ENCODE assay signal across 28 mouse cellular contexts in the genomic region with DNA sequence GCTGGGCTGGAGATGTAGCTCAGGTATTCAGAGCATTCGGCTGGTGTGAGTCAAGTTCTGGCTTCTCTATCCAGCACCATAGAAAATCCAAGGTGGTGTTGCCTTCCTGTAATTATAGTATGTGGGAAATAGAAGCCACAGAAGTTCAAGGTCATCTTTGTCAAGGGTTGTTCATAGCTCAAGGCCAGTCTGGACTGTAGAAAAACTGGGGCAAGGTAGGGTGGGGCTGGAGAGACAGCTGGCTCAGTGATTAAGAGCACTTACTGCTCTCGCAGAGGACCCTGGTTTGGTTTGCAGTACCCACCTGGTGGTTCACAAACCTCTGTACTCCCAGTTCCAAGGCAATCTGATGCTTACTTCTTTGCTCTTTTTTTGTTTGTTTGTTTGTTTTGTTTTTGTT.
"Had no signal": no experiment of that assay in that cellular context is flagged by ENCODE, and none has a peak within 500 bp of the region (broad histone marks: within the 10 kb centered on the region; RNA-seq: fewer than 3 reads in every experiment).

No protein-coding gene starts in this region.

- H3K9ac ChIP-seq: heart, embryonic 12.5 days; hindbrain, embryonic 12.5 days; hindbrain, embryonic 14.5 days; intestine, embryonic 15.5 days; limb, embryonic 12.5 days; liver, embryonic 13.5 days; liver, embryonic 15.5 days had no signal

- H3K4me3 ChIP-seq: gastrocnemius, adult 2 months; heart, embryonic 10.5 days; heart, embryonic 12.5 days; hindbrain, embryonic 10.5 days; hindbrain, embryonic 12.5 days; intestine, embryonic 15.5 days; layer of hippocampus, adult 2 months; limb, embryonic 10.5 days; limb, embryonic 12.5 days; liver, embryonic 13.5 days; liver, embryonic 15.5 days had no signal

- H3K36me3 ChIP-seq: heart, embryonic 10.5 days; heart, embryonic 12.5 days; hindbrain, embryonic 10.5 days; hindbrain, embryonic 12.5 days; intestine, embryonic 15.5 days; limb, embryonic 10.5 days; limb, embryonic 12.5 days; liver, embryonic 13.5 days; liver, embryonic 15.5 days had no signal

- ATAC-seq: hindbrain, embryonic 16.5 days; inflammation-experienced regulatory T-cells, adult 6 months; intestine, embryonic 15.5 days; intestine, postnatal 0 days had no signal

- DNase-seq: gastrocnemius, adult 2 months; gastrocnemius, postnatal 10 days; gastrocnemius, postnatal 25 days; heart, adult 18-20 months; heart, postnatal 10 days; heart, postnatal 4 days; kidney, adult 18-20 months; kidney, adult 8-10 months; kidney, postnatal 10 days; kidney, postnatal 25 days; kidney, postnatal 4 days; layer of hippocampus, postnatal 36 days; liver; liver, embryonic 13.5 days had no signal

- H3K4me2 ChIP-seq: heart, embryonic 12.5 days; hindbrain, embryonic 12.5 days; hindbrain, embryonic 14.5 days; intestine, embryonic 15.5 days; limb, embryonic 12.5 days; liver, embryonic 11.5 days; liver, embryonic 13.5 days; liver, embryonic 15.5 days had no signal

- H3K27ac ChIP-seq: gastrocnemius, adult 2 months; heart, embryonic 10.5 days; hindbrain, embryonic 10.5 days; hindbrain, embryonic 12.5 days; hindbrain, embryonic 14.5 days; intestine, embryonic 15.5 days; layer of hippocampus, adult 2 months; limb, embryonic 10.5 days; limb, embryonic 12.5 days; liver, embryonic 13.5 days; liver, embryonic 15.5 days had no signal

- H3K27me3 ChIP-seq: heart, embryonic 12.5 days; hindbrain, embryonic 12.5 days; intestine, embryonic 15.5 days; limb, embryonic 12.5 days; liver, embryonic 13.5 days; liver, embryonic 15.5 days had no signal

- H3K9me3 ChIP-seq: heart, embryonic 10.5 days; heart, embryonic 12.5 days; hindbrain, embryonic 10.5 days; hindbrain, embryonic 12.5 days; intestine, embryonic 15.5 days; limb, embryonic 10.5 days; limb, embryonic 12.5 days; liver, embryonic 13.5 days; liver, embryonic 15.5 days had no signal

- H3K4me1 ChIP-seq: heart, embryonic 10.5 days; heart, embryonic 12.5 days; hindbrain, embryonic 10.5 days; hindbrain, embryonic 12.5 days; intestine, embryonic 15.5 days; limb, embryonic 10.5 days; limb, embryonic 12.5 days; liver, embryonic 13.5 days; liver, embryonic 15.5 days had no signal
